Mouse (Mus musculus): ENCODE measurements around the gene Tmem87a.

- TF ChIP-seq ZNF384 (IDR thresholded peaks at IDR 0.05; ENCODE audit: low read depth, low read length) = no peak
- no peak for TF ChIP-seq MAFK (IDR thresholded peaks at IDR 0.05; ENCODE audit: insufficient read depth, low read depth, low read length)
- TF ChIP-seq HCFC1 (IDR thresholded peaks at IDR 0.05; ENCODE audit: borderline replicate concordance, insufficient read depth, low read length) = no peak
Observed at GRCm38 (mm10) chr2:120411096-120411628, 7.2 kb upstream of the Tmem87a start.
